Mouse (Mus musculus): ENCODE data around the gene Klc1.

DNA sequence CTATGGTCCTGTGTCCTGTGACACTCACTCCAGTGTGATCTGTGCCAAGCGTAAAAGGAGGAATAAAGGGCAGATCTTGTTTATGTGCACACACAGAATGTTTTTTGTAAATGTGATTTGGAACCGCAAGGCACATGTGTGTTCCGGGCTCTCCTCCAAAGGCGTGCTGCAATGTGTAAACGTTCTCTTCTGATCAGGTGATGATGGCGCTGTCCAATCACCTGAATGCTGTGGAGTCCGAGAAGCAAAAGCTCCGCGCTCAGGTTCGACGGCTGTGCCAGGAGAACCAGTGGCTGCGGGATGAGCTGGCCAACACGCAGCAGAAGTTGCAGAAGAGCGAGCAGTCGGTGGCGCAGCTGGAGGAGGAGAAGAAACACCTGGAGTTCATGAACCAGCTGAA is 15.5 kb downstream of the Klc1 start:
- TF ChIP-seq CTCF (IDR thresholded peaks at IDR 0.05; ENCODE audit: low read depth) = no peak
- TF ChIP-seq EP300 (IDR thresholded peaks at IDR 0.05; ENCODE audit: low read depth) = no peak

All from heart, postnatal 0 days (tissue).